Mouse (Mus musculus): ENCODE measurements around the gene Iqcn.

The Iqcn gene

DNA sequence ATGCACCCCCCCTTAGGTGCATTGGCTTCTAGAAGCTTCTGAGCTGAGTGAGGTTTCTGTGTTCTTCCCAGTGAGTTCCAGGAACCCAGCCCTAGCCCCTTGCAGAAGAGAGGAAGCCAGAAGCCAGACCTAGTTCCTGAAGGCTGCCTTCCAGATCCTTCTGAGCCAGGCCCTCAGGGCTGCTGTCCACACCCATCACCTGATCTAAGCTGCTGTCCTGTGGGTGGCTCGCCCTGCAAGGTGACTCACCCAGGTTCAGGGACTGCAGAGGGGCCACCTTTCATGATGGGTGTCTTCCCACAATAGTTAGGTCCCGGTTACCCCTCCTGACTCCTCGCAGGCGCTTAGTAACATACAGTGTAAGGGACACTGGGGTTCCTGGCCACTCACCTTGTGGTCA is 23.9 kb upstream of the Iqcn start:
- no peak for DNase-seq

DNA sequence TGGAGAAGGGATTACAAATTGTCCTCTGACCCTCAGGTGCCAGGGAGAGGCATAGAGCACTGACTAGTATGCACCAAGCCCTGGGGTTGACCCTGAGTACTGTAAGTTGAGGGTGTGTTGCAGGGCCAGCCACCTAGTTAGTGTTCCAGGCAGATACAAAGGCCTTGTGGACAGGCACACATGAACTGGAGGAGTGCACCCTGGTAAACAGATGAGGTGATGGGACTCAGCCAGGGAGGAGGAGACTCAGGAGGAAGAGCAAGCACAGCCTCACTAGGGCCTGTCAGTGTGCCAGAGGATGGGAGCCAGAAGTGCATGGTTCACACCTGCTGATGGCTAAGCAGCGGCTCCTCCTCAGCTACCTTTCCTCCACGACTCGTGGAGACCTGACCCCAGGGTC is 23.2 kb upstream of the Iqcn start:
- DNase-seq, result no peak

DNA sequence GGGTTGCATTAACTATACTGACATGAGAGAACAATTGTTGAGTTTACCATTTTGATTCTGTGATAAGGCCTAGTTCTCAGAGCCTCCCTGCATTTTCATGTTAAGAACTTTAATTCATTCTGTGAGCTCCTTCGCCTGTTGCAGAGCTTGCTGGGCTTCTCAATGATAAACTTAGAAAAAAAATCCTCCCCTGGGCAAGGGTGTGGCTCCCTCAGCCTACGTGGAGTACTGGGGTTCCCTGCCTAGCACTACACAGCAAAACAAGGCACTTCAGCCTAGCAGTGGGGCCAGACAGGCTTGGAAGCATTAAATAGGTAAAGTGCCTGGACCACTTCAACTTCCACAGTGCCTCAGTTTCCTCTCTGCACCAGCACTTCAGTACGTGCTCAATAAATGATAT is 21.8 kb upstream of the Iqcn start:
- DNase-seq, result no peak

DNA sequence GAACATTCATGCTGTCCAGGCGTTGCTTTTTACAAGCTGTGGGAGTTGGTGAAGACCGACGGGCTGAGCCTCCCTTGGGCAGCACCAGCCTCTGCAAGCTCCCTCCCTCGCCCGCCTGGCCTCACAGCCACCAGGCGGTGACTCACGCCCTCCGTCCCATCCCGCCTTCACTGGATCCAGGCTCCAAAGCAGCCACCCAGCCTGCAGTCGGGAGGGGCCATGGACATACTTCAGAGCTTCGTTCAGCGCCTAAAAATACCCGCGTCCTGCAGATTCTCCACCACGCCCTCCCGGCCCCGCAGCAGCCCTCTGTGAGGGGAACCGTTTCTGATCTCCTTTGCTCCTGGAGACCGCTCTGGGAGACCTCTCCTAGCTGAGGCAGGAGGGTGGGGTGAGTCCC is 21.1 kb upstream of the Iqcn start:
- no peak for DNase-seq

- no peak for DNase-seq
Measured at GRCm38 (mm10) chr8:70682692-70683091, 20.6 kb upstream of the Iqcn start.

GRCm38 (mm10) chr8:70684291-70684690 is 19.0 kb upstream of the Iqcn start:
- no peak for DNase-seq

- no peak for DNase-seq
Measured at GRCm38 (mm10) chr8:70687576-70687975, 15.7 kb upstream of the Iqcn start.

DNA sequence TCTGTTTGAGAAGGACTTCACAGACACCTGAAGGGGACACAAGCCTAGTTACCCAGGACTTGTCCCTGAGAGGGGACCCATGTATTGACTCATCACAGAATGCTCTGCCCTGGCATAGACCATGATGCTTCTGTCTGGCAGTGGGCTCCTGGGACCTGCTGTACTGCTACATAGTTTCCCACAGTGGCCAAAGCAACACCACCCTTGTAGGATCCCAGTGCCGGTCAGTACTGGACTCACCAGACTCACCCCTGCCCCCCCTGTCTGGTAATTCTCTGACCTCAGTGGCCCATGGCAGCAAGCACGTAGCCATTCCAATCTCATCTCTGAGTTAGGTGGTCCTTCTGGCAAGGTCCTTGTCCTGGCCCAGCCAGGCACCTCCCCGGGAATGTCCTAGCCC is 15.1 kb upstream of the Iqcn start:
- DNase-seq, result no peak

DNA sequence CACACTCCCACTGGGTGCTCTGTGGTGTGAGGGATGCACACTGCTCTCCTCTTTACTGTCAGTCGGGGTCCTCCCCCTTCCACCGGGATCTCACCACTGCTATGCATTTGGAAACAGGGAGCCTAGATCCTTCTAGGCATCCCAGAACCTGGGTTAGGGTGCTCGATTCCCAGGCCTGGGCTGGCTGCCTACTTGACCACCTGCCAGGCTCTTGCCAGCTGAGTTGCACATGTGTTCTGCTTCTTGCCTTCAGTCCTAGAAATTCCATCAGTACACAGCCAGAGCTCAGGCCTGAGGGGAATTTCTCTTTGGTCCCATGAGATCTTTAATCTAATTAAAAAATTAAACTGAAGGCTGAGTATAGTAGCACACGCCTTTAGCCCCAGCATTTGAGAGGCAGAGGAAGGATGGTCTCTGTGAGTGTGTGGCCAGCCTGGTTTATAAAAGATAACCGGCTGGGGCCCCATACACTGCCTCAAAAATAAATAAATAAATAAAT is 13.3 kb upstream of the Iqcn start:
- DNase-seq, result no peak

DNA sequence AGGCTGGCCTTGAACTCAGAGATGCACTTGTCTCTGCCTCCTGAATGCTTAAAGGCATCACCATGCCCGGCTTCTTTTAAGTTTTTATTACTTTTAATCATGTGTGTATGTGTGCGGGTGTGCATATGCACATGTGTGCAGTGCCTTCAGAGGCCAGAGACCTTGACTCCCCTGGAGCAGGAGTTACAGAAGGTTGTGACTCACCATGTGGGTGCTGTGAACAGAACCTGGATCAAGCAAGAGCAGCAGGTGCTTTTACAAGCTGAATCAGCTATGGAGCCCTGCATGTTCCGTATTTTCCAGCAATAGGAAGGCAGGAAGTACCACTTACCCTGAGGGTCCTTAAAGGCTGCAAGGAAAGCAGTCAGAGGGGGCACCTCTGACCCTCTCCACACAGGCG is 12.0 kb upstream of the Iqcn start:
- DNase-seq, result no peak

DNA sequence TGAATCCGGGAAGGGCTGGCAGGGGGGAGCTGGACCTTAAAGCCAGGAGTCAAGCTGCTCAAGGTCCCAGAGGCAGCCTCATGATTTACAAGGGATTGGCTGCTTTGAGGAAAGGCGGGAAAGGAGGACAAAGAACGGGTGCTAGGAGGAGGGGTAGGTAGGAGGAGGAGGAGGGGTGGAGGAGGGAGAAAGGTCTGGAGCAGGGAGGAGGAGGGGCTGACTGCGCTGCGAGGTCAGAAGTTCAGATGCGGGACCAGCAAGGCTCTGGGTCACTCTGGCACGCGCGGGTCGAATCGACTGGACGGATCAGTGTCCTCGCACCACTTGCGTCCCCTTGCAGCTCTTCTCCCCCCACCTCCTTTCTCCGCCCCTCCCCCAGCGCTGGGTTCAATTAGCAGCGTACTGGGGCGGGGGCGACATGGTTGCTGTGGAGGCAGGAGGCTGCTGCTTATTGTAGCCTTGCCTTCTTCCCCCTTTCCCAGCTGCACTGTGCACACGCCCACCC is 11.5 kb upstream of the Iqcn start:
- DNase-seq, result peak; percentile 62

GRCm38 (mm10) chr8:70693636-70694035 is 9.6 kb upstream of the Iqcn start:
- no peak for DNase-seq

GRCm38 (mm10) chr8:70695318-70696018 is 7.8 kb upstream of the Iqcn start:
- no peak for DNase-seq

GRCm38 (mm10) chr8:70696019-70696885 is 7.0 kb upstream of the Iqcn start:
- DNase-seq, result peak; percentile 65

DNA sequence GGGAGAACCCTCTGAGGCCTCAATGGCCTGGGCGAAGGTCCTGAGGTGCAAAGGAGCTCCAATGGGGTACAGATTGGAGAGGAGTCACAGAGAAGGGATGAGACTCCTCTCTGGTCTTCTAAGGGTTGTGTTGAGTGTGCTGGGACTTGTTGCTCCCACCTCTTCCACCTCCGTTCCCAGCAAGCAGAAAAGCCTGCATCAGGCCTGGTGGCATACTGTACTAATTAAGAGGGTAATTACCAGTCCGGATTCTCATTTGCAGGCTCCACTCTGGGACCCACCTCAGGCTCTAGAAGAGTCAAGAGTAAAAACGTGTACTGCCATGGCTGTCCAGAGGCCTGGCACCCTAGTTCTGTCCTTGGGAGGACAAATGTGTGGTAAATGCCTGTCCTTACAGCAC is 6.3 kb upstream of the Iqcn start:
- no peak for DNase-seq

DNA sequence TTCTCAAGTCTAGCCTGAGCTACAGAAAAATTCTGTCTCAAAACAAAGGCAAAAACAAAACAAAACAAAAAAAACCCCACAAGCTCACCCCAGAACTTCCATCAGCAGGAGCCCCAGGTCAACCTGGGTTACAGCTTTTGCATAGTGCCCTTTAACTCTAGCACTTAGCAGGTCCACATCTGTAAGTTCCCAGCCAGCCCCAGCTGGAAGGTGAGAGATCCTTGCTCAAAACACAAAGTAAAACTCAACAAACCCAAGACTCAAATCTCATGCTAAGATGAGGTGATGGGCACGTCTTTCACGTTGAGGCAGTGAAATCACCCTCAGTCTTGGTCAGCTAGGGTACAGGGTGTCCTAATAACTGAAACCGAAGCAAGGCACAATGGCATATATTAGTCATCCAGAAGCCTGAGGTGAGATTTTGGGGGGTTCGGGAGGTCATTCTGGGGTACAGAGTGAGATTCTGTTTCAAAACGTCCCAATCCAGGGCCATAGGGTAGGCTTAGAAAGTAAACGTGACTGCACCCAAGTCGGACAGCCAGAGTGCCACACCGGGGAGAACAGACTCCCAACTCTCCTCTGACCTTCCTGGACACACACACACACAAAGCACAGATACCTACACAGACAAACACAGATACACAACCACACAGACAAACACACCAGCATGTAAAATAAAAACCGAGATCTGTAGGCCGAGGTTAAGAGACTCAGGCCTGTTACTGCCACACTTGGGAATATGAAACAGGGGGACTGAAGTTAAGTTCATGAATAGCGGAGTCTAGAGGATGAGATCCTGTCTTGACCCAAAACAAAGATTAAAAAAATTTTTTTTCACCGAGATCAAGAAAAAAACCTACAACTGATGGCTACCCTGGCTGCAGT is 5.6 kb upstream of the Iqcn start:
- DNase-seq, result no peak

DNA sequence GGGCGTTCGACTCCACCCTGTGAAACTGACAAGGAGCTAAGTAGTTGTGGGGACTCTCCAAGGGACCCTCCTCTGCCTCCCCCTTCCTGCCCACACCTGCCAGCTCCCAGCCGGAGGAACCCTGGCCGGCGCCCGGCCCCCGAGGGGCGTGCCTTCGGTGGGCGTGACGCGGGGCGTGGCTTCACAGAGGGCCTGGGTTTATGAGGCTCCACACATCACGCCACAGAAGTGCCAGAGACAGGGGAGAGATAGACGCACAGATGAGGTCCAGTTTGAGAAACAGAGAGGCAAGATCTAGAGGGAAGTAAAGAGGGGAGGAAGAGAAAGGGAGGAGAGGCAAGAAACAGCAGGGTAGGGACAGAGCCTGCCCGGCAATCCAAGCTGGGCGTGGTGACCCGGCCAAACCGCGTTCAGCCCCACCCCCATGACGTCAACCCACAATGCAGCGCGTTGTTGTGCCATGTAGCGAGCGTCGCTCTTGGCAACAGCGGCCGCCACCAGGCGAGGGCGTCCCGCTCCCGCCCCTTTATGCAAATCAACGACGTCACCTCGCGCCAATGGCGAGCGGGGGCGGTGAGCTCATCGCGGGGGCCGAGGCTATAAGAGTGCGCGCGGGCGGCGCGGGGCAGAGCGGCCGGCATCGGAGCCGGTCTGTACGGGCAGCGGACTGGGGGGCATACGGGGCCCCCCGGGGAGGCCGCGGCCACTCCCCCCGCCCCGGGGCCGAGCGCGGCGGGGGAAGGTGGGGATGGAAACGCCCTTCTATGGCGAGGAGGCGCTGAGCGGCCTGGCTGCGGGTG is 4.7 kb upstream of the Iqcn start, which contains the start of gene Jund:
TSS of gene Jund (plus strand) at position 640 of the 800 bp plus-strand sequence.
- DNase-seq, result peak; percentile 99

- no peak for DNase-seq
Measured at GRCm38 (mm10) chr8:70699116-70699833, 4.0 kb upstream of the Iqcn start.

DNA sequence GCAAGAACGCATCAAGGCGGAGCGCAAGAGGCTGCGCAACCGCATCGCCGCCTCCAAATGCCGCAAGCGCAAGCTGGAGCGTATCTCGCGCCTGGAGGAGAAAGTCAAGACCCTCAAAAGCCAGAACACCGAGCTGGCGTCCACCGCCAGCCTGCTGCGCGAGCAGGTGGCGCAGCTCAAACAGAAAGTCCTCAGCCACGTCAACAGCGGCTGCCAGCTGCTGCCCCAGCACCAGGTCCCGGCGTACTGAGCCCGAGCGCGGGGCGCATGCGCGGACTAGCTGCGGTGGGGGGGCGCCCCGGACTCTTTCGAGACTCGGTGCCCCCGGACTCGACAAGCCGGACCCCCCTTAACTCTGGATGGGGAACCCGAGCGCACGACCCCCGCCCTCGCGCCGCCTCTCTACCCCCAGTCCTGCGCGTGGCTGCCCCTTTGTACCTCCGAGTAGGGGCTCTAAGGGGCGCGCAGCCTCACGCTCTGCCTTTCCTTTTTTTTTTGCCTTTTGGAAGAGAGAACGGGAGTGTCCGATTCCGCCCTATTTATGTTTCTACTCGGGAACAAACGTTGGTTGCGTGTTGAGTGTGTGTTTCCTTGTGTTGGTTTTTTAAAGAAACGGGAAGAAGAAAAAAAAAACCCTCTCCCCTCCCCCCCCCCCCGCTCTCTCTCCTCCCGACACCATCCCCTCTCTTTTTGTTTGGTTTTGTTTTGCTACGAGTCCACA is 3.3 kb upstream of the Iqcn start:
- DNase-seq, result peak; percentile 83

GRCm38 (mm10) chr8:70700555-70700922 is 2.7 kb upstream of the Iqcn start:
- peak; percentile 82 for DNase-seq
